Mouse (Mus musculus) kidney, adult 8-10 months (tissue): ENCODE data around the gene Ldlrap1.

Experiments
- DNase-seq, 2 experiments: peaks; one replicate each; pipeline ENCODE4 v3.0.0; 2022

Gene Ldlrap1

GRCm38 (mm10) chr4:134703835-134704546 lies 63.8 kb downstream of the Ldlrap1 start, which contains the start of gene Man1c1:
Gene Man1c1, minus strand, starts transcription at chr4:134704290.
- peak; percentile 97 to 98 for DNase-seq

DNA sequence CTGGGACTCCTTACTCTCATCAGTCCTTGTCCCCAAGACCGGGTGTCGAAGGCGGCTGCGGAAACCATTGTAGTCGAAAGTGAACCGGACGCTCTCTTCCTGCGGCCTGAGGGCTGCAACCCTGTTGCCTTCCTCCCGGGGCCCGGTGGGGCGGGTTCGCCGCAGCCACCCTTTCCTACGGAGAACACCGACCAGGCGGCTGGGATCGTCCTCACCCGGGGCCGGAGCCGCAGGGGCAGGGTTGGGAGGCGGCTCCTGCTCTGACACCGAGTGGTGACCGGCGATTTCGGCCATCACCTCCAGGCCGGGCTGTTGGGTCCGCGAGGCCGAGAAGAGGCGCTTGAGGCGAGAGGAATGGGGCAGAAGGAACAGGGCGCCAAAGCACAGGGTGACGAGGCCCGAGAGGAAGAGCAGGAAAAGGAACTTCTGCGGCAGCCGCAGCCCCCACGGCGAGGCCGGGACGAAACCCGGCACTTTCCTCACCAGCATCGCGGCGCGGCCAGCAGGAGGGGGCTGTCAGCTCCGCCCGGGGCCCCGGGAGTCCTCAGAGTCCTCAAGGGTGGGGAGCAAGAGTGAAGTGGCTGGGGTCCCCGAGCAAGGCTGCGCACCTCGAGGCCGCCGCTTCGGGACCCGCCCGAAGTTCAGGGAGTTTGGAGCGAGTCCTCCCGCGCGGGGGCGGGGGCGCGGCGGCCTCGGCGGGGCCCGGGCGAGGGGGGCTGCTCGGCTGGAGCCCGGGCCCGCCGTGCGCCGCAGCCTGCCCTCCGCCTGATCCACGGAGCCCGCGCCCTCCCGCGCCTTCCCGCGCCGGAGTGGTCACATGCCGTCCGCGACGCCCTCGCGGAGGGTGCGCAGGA lies 64.6 kb downstream of the Ldlrap1 start:
- peak in 1 of 2 experiments; percentile 32 for DNase-seq

- peak in 1 of 2 experiments; percentile 63 for DNase-seq
Observed at GRCm38 (mm10) chr4:134701934-134702333, 65.9 kb downstream of the Ldlrap1 start.

- no peak for DNase-seq
Observed at GRCm38 (mm10) chr4:134700911-134701310, 66.9 kb downstream of the Ldlrap1 start.

GRCm38 (mm10) chr4:134693202-134693940 lies 74.5 kb downstream of the Ldlrap1 start:
- no peak for DNase-seq

GRCm38 (mm10) chr4:134692388-134692787 lies 75.4 kb downstream of the Ldlrap1 start:
- no peak for DNase-seq
